Mouse (Mus musculus) small intestine, adult 2 months (tissue): ENCODE results near the gene Capn11. TPM values are rescaled to one million over a fixed set of nuclear protein-coding genes. Genes with fewer than 3 reads are reported as not detected.

Source experiments
- H3K27ac ChIP-seq: fragments of 200-500 bp; 2 replicates; pipeline ENCODE4 v1.5.1; 2012; ENCODE audit warnings: low read depth, low read length, control low read depth, inconsistent platforms; ENCODE audit not compliant: insufficient read depth
- H3K27me3 ChIP-seq: fragments of 200-500 bp; 2 replicates; pipeline ENCODE4 v1.6.1; 2012; ENCODE audit warnings: mild to moderate bottlenecking, moderate library complexity, low read length, inconsistent platforms; ENCODE audit not compliant: control insufficient read depth, insufficient read depth
- H3K36me3 ChIP-seq: fragments of 200-500 bp; 2 replicates; pipeline ENCODE4 v1.6.1; 2012; ENCODE audit warnings: mild to moderate bottlenecking, low read length, control low read depth, inconsistent platforms; ENCODE audit not compliant: control insufficient read depth, insufficient read depth
- H3K4me1 ChIP-seq: fragments of 200-500 bp; 2 replicates; pipeline ENCODE4 v1.6.1; 2012; ENCODE audit warnings: low read length, inconsistent platforms, mixed read lengths; ENCODE audit not compliant: control insufficient read depth, insufficient read depth, insufficient read length
- H3K4me3 ChIP-seq: fragments of 200-500 bp; 2 replicates; pipeline ENCODE4 v1.5.1; 2012; ENCODE audit warnings: low read depth, mild to moderate bottlenecking, control low read depth, inconsistent platforms, low read length, moderate library complexity
- CTCF ChIP-seq: fragments of 200-500 bp; IDR thresholded peaks from 2 replicates; pipeline ENCODE4 v1.5.1; 2012; ENCODE audit warnings: low read depth, mild to moderate bottlenecking, control low read depth, inconsistent platforms, low read length, moderate library complexity, mixed read lengths; ENCODE audit not compliant: insufficient replicate concordance, insufficient read length; ENCODE audit errors: extremely low read depth
- POLR2A ChIP-seq: fragments of 200-500 bp; IDR thresholded peaks from 2 replicates; pipeline ENCODE4 v1.6.1; 2012; ENCODE audit warnings: low read depth, mild to moderate bottlenecking, control low read depth, inconsistent platforms, low read length, moderate library complexity
- WGBS: fragments of 180-500 bp; shearing (Covaris S2); methylation state at CpG from one replicate; pipeline ENCODE4 v1.1.7; 2018; 5-methylcytosine and 5-hydroxymethylcytosine counted together
- polyA plus RNA-seq: library from polyadenylated mRNA; depleted of rRNA; stranded (reverse); fragments of >200 nt; gene quantifications from 2 replicates; pipeline ENCODE4 v1.2.3, GENCODE M21; 2012

The Capn11 gene
- polyA plus RNA-seq, 1 experiment = not detected

DNA sequence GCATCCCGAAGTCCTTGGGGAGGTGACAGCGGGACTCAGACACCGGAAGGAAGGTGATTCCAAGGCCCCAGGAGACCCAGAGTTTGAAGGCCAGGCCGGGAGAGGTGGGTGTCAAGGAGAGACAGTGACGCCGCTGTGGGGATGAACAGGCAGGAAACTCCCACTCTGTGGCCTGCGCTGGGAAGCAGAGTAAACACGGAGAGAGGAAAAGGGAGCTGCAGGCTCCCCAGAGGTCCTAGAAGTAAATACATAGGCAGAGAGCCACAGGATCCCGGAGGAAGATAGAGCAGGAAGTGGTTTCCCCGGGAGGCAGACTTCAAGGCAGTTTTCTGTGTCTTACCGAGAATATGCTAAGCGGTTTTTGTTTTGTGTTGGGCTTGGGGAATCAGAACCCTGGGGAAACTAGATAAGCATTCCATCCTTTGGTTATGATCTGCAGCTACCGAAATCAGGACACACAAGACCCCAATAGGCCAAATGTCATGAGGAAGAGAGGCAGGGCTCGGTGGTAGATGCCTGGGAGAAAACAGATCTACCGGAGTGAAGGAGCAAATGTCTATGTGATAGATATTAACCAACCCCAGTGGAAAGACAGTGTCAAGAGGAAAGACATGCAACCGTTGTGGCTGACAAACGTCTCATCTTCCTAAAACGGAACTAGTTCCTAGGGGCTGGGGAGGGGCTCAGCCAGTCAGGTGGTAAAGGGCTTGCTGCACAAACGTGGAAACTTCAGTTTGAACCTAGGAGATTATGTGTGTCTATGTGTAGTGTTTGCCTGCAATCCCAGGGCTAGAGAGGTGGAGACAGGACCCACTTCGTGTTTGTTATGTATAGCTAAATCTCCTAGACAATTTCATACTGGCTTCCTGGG lies 39.5 kb downstream of the Capn11 start:
- Histone ChIP-seq H3K4me1 (peaks cover 2% of the 10 kb centered on the region), H3K27ac (peak overlapping the region; percentile 82), H3K27me3 (no peaks in the 10 kb centered on the region), H3K36me3 (no peaks in the 10 kb centered on the region), H3K4me3 (peak overlapping the region; percentile 54)
- WGBS = 51% methylated on average over 20 of the region's 20 CpGs
- TF ChIP-seq CTCF (no peak), POLR2A (no peak)

DNA sequence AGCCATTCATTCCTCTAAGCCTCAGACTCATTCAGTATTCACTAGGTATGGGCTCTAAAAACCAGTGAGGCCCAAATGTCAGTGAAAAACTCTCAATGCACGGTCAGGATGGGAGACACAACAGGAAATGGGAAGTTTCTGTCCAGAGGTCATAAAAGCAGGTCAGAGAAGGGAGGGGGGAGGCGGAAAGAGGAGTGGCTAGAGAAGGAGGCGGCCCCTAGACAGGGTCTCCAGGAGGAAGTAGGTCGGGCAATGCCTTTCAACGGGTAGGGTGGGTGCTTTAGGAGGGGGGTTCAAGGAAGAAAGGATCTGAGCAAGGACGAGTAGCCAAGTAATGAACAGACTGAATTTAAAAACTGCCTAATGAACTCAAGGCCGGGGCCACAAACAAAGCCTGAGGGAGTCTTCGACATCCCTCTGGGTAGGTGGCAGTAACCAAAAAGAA lies 40.2 kb downstream of the Capn11 start:
- H3K27ac ChIP-seq = peak overlapping the region; percentile 82
- peak overlapping the region; percentile 54 for H3K4me3 ChIP-seq
- H3K27me3 ChIP-seq = no peaks in the 10 kb centered on the region
- 42% methylated on average over 8 of the region's 8 CpGs for WGBS
- TF ChIP-seq CTCF (no peak), POLR2A (no peak)
- no peaks in the 10 kb centered on the region for H3K36me3 ChIP-seq
- H3K4me1 ChIP-seq = peaks cover 2% of the 10 kb centered on the region

DNA sequence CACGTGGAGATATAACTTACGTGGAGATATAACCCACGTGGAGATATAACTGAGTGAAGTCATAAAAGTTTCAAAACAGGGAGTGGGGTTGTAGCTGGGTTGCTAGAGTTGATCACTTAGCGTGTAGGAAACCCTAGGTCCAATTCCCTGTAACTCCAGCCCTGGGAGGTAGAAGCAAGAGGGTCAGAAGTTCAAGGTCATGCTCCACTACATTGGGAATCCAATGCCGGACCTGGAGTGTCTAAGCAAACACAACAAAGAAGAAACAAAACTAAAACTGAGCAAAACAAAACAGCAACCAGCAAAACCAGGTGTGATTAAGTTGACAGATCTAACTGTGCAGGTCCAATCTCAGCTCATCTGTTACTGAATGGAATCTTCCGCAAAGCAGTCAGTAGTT lies 41.5 kb downstream of the Capn11 start:
- Histone ChIP-seq H3K27ac (no peak overlapping the region), H3K36me3 (no peaks in the 10 kb centered on the region), H3K4me3 (no peak overlapping the region), H3K4me1 (peaks cover 2% of the 10 kb centered on the region), H3K27me3 (no peaks in the 10 kb centered on the region)
- WGBS = 74% methylated on average over 6 of the region's 6 CpGs
- no peak for TF ChIP-seq POLR2A
- TF ChIP-seq CTCF = no peak

DNA sequence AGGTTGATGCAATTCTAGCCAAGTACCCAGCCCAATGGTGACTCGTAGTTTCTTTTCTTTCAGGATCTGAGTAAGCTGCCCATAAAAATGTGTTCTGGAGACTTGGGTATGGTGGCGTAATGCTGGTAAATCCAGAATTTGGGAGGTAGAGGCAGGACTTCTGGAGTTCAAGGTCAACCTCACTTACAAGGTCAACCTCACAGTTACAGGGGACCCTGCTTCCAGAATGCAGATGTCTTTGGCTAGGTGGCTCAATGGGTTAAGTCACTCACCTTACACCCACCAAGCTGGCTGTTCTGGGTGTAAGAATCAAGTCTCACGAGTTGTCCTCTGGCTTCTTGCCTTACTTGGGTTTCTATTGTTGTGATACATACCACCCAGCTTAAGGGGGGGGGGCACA lies 42.4 kb downstream of the Capn11 start:
- no peaks in the 10 kb centered on the region for H3K27me3 ChIP-seq
- 81% methylated on average over 3 of the region's 3 CpGs for WGBS

DNA sequence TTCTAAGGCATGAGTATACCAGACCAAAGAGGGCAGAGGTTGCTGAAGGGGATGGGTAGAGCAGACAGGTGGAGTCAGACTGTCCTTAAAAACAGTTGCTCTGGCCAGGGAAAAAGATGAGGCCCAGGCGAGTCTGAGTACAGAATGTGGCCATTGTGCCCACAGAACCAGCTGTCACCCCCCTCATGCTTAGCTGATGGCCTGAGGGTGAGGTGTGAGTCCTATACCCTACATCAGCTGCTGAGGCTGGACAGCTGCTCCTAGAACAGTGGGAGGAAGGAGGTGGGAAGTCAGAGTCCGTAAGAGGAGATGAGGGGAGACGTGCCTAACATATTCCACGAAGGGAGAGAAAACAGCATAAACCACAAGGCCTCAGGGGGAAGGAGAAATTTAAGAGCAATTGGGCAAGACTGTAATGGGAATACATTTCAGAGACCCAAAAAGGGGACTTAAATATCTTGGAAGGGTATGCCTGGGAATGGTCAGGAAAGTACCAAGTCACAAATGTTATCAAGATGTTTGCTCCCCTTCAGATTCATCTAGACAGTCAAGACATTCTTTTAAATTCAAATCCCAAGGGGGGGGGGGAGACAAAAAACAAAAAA lies 43.0 kb downstream of the Capn11 start:
- no peak overlapping the region for H3K4me3 ChIP-seq
- H3K27ac ChIP-seq = no peak overlapping the region
- H3K27me3 ChIP-seq = no peaks in the 10 kb centered on the region
- WGBS = 76% methylated on average over 4 of the region's 4 CpGs
- peaks cover 2% of the 10 kb centered on the region for H3K4me1 ChIP-seq
- TF ChIP-seq CTCF (no peak), POLR2A (no peak)
- H3K36me3 ChIP-seq = no peaks in the 10 kb centered on the region

More for the DNA sequence above, 42.4 kb downstream of the Capn11 start:
- H3K4me1 ChIP-seq = peaks cover 2% of the 10 kb centered on the region
- H3K27ac ChIP-seq = no peak overlapping the region
- no peak for TF ChIP-seq CTCF
- TF ChIP-seq POLR2A = no peak
- no peaks in the 10 kb centered on the region for H3K36me3 ChIP-seq
- no peak overlapping the region for H3K4me3 ChIP-seq

DNA sequence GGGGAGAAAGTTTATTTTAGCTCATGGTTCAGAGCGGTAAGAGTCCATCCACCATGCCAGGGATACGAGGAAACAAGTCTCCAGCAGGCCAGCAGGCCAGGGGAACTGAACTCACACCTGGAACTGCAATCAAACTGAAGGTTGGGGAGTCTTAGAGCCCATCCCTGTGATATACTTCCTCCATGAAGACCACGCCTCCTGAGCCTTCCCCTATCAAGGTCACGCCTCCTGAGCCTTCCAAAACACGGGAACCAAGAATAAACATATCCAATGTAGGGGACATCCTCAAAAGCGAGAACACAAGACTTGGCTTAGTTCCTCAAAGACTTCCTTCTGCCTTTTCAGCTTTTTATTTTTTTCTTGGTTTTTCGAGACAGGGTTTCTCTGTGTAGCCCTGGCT lies 46.2 kb downstream of the Capn11 start:
- Histone ChIP-seq H3K36me3 (no peaks in the 10 kb centered on the region), H3K4me3 (no peak overlapping the region), H3K27ac (no peak overlapping the region), H3K27me3 (no peaks in the 10 kb centered on the region), H3K4me1 (peaks cover 4% of the 10 kb centered on the region; the same call in 1 of the 2 replicates)
- WGBS = 75% methylated on average over 7 of the region's 7 CpGs
- no peak for TF ChIP-seq CTCF
- TF ChIP-seq POLR2A = no peak

DNA sequence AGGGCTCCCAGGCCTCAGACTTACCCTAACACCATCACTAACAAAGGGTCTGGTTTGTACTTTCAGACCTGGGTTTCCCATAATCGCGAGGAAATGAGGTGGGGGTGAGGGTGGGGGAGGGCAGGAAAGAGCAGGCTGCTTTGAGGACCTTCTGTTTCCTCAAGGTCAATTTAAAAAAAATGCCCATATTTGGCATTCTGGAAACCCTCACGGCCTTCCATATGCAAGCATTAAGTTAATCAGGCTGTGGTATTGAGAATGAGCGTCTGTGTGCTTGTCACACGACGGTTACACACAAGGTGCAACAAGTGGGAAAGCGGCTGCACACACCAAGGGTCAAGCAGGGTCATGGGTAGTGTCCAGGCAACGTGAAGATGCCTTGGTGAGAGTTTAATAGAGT lies 47.1 kb downstream of the Capn11 start:
- 73% methylated on average over 8 of the region's 8 CpGs for WGBS
- Histone ChIP-seq H3K4me1 (peaks cover 4% of the 10 kb centered on the region; the same call in 1 of the 2 replicates), H3K27ac (no peak overlapping the region), H3K27me3 (no peaks in the 10 kb centered on the region), H3K4me3 (no peak overlapping the region), H3K36me3 (no peaks in the 10 kb centered on the region)
- no peak for TF ChIP-seq POLR2A
- TF ChIP-seq CTCF = no peak
